In genomic region chrX:103482097-103482451, GRCm38 (mm10) we compare ENCODE assay signal across 8 mouse cellular contexts.
DNase-seq lines count a peak whose midpoint lies in the region; ATAC-seq lines count a peak whose summit lies in the region.

No protein-coding gene starts in this region.

- peak overlapping the region; percentile 64 for H3K4me3 ChIP-seq in liver, embryonic 15.5 days (replicated peaks)

- no peaks in the 10 kb centered on the region for H3K9me3 ChIP-seq in liver, embryonic 15.5 days (replicated peaks)

- H3K27ac ChIP-seq in liver, embryonic 15.5 days (replicated peaks) = peak overlapping the region; percentile 74

- 54% methylated on average over 24 of the region's 24 CpGs for WGBS in liver, embryonic 15.5 days (ENCODE audit: insufficient replicate concordance)

- intact Hi-C loops in left cerebral cortex, postnatal 4 days (cut with DNase I) = loop anchor here (5.0 kb wide), 1 partner anchor 190 kb away; no protein-coding TSS in a partner anchor

- peaks cover 7% of the 10 kb centered on the region; the same call in 1 of the 2 replicates for H3K4me1 ChIP-seq in liver, embryonic 15.5 days (replicated peaks)

- no peaks in the 10 kb centered on the region for H3K36me3 ChIP-seq in liver, embryonic 15.5 days (replicated peaks)

- no peaks in the 10 kb centered on the region for H3K27me3 ChIP-seq in liver, embryonic 15.5 days

- no peak for ATAC-seq in liver, embryonic 15.5 days (ENCODE audit: insufficient read depth)

- DNase-seq in cerebellum, adult 8-10 months = peak; percentile 44
- DNase-seq in cerebellum, adult 9-10 months = no peak
- DNase-seq in spleen, adult 12 weeks (ENCODE audit: low spot score) = peak; percentile 7
- DNase-seq in spleen, postnatal 4 days (ENCODE audit: low spot score in 2 of 2) = no peak
- DNase-seq in left cerebral cortex, postnatal 4 days = no peak
- DNase-seq in left cerebral cortex, adult 9 months (ENCODE audit: low spot score in 2 of 2) = no peak
- no peak for DNase-seq in gastrocnemius, adult 8-10 months (ENCODE audit: low spot score in 2 of 2)

- peak overlapping the region; percentile 58 for H3K4me2 ChIP-seq in liver, embryonic 15.5 days

- H3K9ac ChIP-seq in liver, embryonic 15.5 days = peak overlapping the region; percentile 49

Comparison
In these comparisons a context has a peak if more than half of its experiments do, and no peak if none do; other contexts are left out.
1. DNase-seq: peak in cerebellum, adult 8-10 months (single experiment) and spleen, adult 12 weeks (single experiment); none in cerebellum, adult 9-10 months (single experiment), spleen, postnatal 4 days (0 of 2), left cerebral cortex, postnatal 4 days (single experiment), left cerebral cortex, adult 9 months (0 of 2) and gastrocnemius, adult 8-10 months (0 of 2).